Mouse (Mus musculus) cerebellum, adult 18-20 months (tissue): ENCODE data around the gene Tmprss12.
"Not testable (repeated sequence)": the region's sequence is repeated elsewhere in the genome, so short reads cannot be mapped to it uniquely, and the experiment has no call there.

Experiments
- DNase-seq, 2 experiments: peaks; one replicate each; pipeline ENCODE4 v3.0.0; 2021

The Tmprss12 gene

GRCm38 (mm10) chr15:100280626-100281025 lies at the start of gene Tmprss12:
TSS of gene Tmprss12 (plus strand) at chr15:100280837.
- no peak for DNase-seq

GRCm38 (mm10) chr15:100231616-100232525 lies 48.8 kb upstream of the Tmprss12 start:
- DNase-seq = no peak

- no peak for DNase-seq
Measured at GRCm38 (mm10) chr15:100235208-100235965, 45.2 kb upstream of the Tmprss12 start.

GRCm38 (mm10) chr15:100236952-100237351 lies 43.7 kb upstream of the Tmprss12 start:
- no peak for DNase-seq

- no peak for DNase-seq
Measured at GRCm38 (mm10) chr15:100241780-100242179, 38.9 kb upstream of the Tmprss12 start.

- no peak for DNase-seq
Measured at GRCm38 (mm10) chr15:100245951-100246350, 34.7 kb upstream of the Tmprss12 start.

GRCm38 (mm10) chr15:100247296-100247695 lies 33.3 kb upstream of the Tmprss12 start:
- no peak for DNase-seq

- no peak for DNase-seq
Measured at GRCm38 (mm10) chr15:100248665-100249433, 31.8 kb upstream of the Tmprss12 start.

GRCm38 (mm10) chr15:100251153-100251780 lies 29.4 kb upstream of the Tmprss12 start:
- DNase-seq = no peak

- no peak for DNase-seq
Measured at GRCm38 (mm10) chr15:100256386-100256785, 24.3 kb upstream of the Tmprss12 start.

GRCm38 (mm10) chr15:100257305-100257704 lies 23.3 kb upstream of the Tmprss12 start:
- DNase-seq = no peak

GRCm38 (mm10) chr15:100258646-100259425 lies 21.8 kb upstream of the Tmprss12 start:
- DNase-seq = no peak

GRCm38 (mm10) chr15:100260351-100260750 lies 20.3 kb upstream of the Tmprss12 start:
- DNase-seq = not testable (repeated sequence)

GRCm38 (mm10) chr15:100263246-100263905 lies 17.3 kb upstream of the Tmprss12 start:
- peak in 1 of 2 experiments; percentile 17 for DNase-seq

- no peak for DNase-seq
Measured at GRCm38 (mm10) chr15:100265586-100266325, 14.9 kb upstream of the Tmprss12 start.

- no peak for DNase-seq
Measured at GRCm38 (mm10) chr15:100268916-100269315, 11.7 kb upstream of the Tmprss12 start.

- DNase-seq = no peak
Measured at GRCm38 (mm10) chr15:100269776-100270175, 10.9 kb upstream of the Tmprss12 start.

GRCm38 (mm10) chr15:100270609-100271008 lies 10.0 kb upstream of the Tmprss12 start:
- not testable (repeated sequence) for DNase-seq

GRCm38 (mm10) chr15:100271411-100271810 lies 9.2 kb upstream of the Tmprss12 start:
- DNase-seq = no peak

GRCm38 (mm10) chr15:100273791-100274308 lies 6.8 kb upstream of the Tmprss12 start:
- not testable (repeated sequence) for DNase-seq
